Mouse (Mus musculus): ENCODE data around the gene Ap4b1. TPM values are rescaled to one million over a fixed set of nuclear protein-coding genes. Genes with fewer than 3 reads are reported as not detected.
"Not testable (repeated sequence)": the region's sequence is repeated elsewhere in the genome, so short reads cannot be mapped to it uniquely, and the experiment has no call there.

Ap4b1 gene
- polyA plus RNA-seq, 2 experiments, result 11.4 to 12.8 TPM

DNA sequence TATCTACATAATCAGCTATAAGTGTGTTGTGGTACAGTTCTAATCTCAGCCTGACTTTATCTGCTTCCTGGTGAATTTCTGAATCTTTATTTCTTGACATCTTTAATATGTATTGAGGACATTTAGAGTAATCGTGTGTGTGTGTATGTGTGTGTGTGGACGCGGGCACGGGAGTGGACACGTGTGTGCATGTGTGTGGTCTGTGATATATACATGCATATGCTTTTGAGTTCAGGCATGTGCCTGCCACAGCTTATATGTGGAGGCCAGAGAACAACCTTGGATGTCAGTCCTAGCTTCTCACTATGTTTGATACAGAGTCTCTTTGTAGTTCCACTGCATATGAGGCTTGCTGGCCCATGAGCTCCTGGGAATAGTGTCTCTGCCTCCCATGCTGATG is 27.1 kb downstream of the Ap4b1 start:
- no peak overlapping the region for H3K4me2 ChIP-seq (ENCODE audit: low read depth)
- no peak overlapping the region for H3K4me3 ChIP-seq (ENCODE audit: insufficient read depth in 1 of 2, low read depth in 2 of 2, low read length in 2 of 2)
- peaks cover 9 to 13% of the 10 kb centered on the region in 2 experiments for H3K4me1 ChIP-seq (replicated peaks; ENCODE audit: control insufficient read depth in 2 of 2, insufficient read depth in 2 of 2, low read length in 1 of 2)
- no peak overlapping the region for H3K27ac ChIP-seq
- 92% methylated on average over 5 of the region's 5 CpGs for WGBS (ENCODE audit: insufficient replicate concordance)
- no peaks in the 10 kb centered on the region for H3K36me3 ChIP-seq (replicated peaks; ENCODE audit: control insufficient read depth, insufficient read depth, low read depth)
- no peak for DNase-seq (ENCODE audit: low read depth in 3 of 3, low spot score in 3 of 3)
- H3K27me3 ChIP-seq (ENCODE audit: control insufficient read depth, insufficient read depth, low read length), result no peaks in the 10 kb centered on the region
- no peaks in the 10 kb centered on the region for H3K9me3 ChIP-seq (ENCODE audit: control insufficient read depth, low read length)
- no peak for ATAC-seq (ENCODE audit: insufficient read depth)
- TF ChIP-seq EP300 (IDR thresholded peaks at IDR 0.05; ENCODE audit: low read depth) (no peak), CTCF (IDR thresholded peaks at IDR 0.05; ENCODE audit: low read depth) (no peak)
- no peak overlapping the region for H3K9ac ChIP-seq (replicated peaks)

GRCm38 (mm10) chr3:103839711-103840110 is 30.4 kb downstream of the Ap4b1 start:
- no peak for DNase-seq (ENCODE audit: low read depth in 3 of 3, low spot score in 3 of 3)
- ATAC-seq (ENCODE audit: insufficient read depth), result no peak
- Histone ChIP-seq H3K9ac (replicated peaks) (no peak overlapping the region), H3K36me3 (replicated peaks; ENCODE audit: control insufficient read depth, insufficient read depth, low read depth) (no peaks in the 10 kb centered on the region), H3K27me3 (ENCODE audit: control insufficient read depth, insufficient read depth, low read length) (no peaks in the 10 kb centered on the region), H3K4me2 (ENCODE audit: low read depth) (no peak overlapping the region), H3K4me3 (ENCODE audit: insufficient read depth in 1 of 2, low read depth in 2 of 2, low read length in 2 of 2) (no peak overlapping the region), H3K27ac (no peak overlapping the region), H3K9me3 (ENCODE audit: control insufficient read depth, low read length) (no peaks in the 10 kb centered on the region), H3K4me1 (replicated peaks; ENCODE audit: control insufficient read depth in 2 of 2, insufficient read depth in 2 of 2, low read length in 1 of 2) (no peaks in the 10 kb centered on the region)
- TF ChIP-seq CTCF (IDR thresholded peaks at IDR 0.05; ENCODE audit: low read depth) (no peak), EP300 (IDR thresholded peaks at IDR 0.05; ENCODE audit: low read depth) (no peak)
- 81% methylated on average over 6 of the region's 6 CpGs for WGBS (ENCODE audit: insufficient replicate concordance)

DNA sequence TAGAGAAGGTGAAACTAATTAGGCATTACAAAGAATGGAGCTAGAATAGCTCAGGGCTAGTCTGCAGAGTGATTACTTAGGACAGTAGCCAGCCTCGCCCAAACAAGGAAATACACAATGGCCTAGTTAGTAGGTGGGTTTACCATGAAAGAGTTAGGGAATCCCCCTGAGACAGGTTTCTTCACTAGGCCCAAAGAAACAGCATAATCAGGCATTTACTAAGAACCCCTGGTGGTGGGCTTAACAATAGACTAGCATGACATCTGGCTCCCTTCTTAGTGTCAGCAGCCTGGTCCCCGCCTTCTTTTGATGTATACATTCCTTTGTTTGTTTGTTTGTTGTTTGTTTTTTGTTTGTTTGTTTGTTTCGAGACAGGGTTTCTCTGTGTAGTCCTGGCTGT is 30.9 kb downstream of the Ap4b1 start:
- not testable (repeated sequence) for H3K4me2 ChIP-seq (ENCODE audit: low read depth); ATAC-seq (ENCODE audit: insufficient read depth); H3K4me3 ChIP-seq (ENCODE audit: insufficient read depth in 1 of 2, low read depth in 2 of 2, low read length in 2 of 2); H3K9ac ChIP-seq (replicated peaks); H3K4me1 ChIP-seq (replicated peaks; ENCODE audit: control insufficient read depth in 2 of 2, insufficient read depth in 2 of 2, low read length in 1 of 2); H3K36me3 ChIP-seq (replicated peaks; ENCODE audit: control insufficient read depth, insufficient read depth, low read depth); H3K27me3 ChIP-seq (ENCODE audit: control insufficient read depth, insufficient read depth, low read length); H3K27ac ChIP-seq; DNase-seq (ENCODE audit: low read depth in 3 of 3, low spot score in 3 of 3); H3K9me3 ChIP-seq (ENCODE audit: control insufficient read depth, low read length)
- 70% methylated on average over 3 of the region's 3 CpGs for WGBS (ENCODE audit: insufficient replicate concordance)

- not testable (repeated sequence) for H3K36me3 ChIP-seq (replicated peaks; ENCODE audit: control insufficient read depth, insufficient read depth, low read depth); H3K27me3 ChIP-seq (ENCODE audit: control insufficient read depth, insufficient read depth, low read length); H3K9me3 ChIP-seq (ENCODE audit: control insufficient read depth, low read length); DNase-seq (ENCODE audit: low read depth in 3 of 3, low spot score in 3 of 3); ATAC-seq (ENCODE audit: insufficient read depth); H3K4me1 ChIP-seq (replicated peaks; ENCODE audit: control insufficient read depth in 2 of 2, insufficient read depth in 2 of 2, low read length in 1 of 2); H3K9ac ChIP-seq (replicated peaks); H3K4me3 ChIP-seq (ENCODE audit: insufficient read depth in 1 of 2, low read depth in 2 of 2, low read length in 2 of 2); H3K4me2 ChIP-seq (ENCODE audit: low read depth); H3K27ac ChIP-seq
- 60% methylated on average over 7 of the region's 7 CpGs for WGBS (ENCODE audit: insufficient replicate concordance)
These were observed 31.6 kb downstream of the Ap4b1 start for GRCm38 (mm10) chr3:103840946-103841345.

DNA sequence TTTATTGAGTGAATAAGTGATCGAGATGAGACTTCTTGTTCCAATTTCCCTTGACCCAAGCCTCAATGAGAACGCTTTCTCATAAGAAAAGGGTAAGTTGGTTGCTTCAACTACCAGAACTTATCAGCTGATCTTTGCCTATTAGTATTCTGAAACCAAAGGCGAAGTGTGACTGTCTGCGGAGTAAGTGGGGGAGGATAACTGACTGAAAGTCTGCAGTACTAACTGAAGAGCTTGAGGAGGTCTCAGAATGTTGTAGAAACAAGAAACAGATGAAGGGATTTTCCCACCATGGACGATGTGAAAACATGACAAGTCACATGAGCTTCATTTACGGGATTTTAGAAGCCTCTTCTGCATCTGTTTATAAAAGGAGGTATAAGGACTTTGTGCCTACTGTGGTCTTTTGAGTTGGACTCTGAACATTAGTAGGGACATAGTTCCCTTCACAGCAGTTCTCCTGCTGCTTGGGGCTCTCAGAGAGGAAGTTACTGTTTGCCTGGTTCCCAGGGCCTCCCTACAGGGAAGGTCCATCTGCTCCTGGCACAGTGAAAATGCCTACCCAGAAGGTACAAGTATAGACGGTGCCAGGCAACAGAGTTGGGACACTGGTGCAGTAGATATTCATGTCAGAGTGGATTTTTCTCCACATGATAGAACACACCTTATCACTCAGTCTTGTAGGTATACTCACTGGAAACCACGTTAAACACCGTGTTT is 41.5 kb downstream of the Ap4b1 start:
- Histone ChIP-seq H3K27ac (no peak overlapping the region), H3K9me3 (ENCODE audit: control insufficient read depth, low read length) (no peaks in the 10 kb centered on the region), H3K4me3 (ENCODE audit: insufficient read depth in 1 of 2, low read depth in 2 of 2, low read length in 2 of 2) (no peak overlapping the region), H3K9ac (replicated peaks) (no peak overlapping the region), H3K36me3 (replicated peaks; ENCODE audit: control insufficient read depth, insufficient read depth, low read depth) (no peaks in the 10 kb centered on the region), H3K27me3 (ENCODE audit: control insufficient read depth, insufficient read depth, low read length) (no peaks in the 10 kb centered on the region), H3K4me1 (replicated peaks; ENCODE audit: control insufficient read depth in 2 of 2, insufficient read depth in 2 of 2, low read length in 1 of 2) (peaks cover 0 to 5% of the 10 kb centered on the region in 2 experiments; a peak in 1 of 4 replicates), H3K4me2 (ENCODE audit: low read depth) (no peak overlapping the region)
- no peak for ATAC-seq (ENCODE audit: insufficient read depth)
- no peak for DNase-seq (ENCODE audit: low read depth in 3 of 3, low spot score in 3 of 3)
- TF ChIP-seq EP300 (IDR thresholded peaks at IDR 0.05; ENCODE audit: low read depth) (no peak), CTCF (IDR thresholded peaks at IDR 0.05; ENCODE audit: low read depth) (no peak)
- 50% methylated on average over 9 of the region's 9 CpGs for WGBS (ENCODE audit: insufficient replicate concordance)

All from liver, embryonic 14.5 days (tissue).